Mouse (Mus musculus) thymus, postnatal 25 days (tissue): ENCODE measurements around the gene Vav2.

Experiments used
- DNase-seq: peaks from one replicate; pipeline ENCODE4 v3.0.0; 2022

Gene Vav2

DNA sequence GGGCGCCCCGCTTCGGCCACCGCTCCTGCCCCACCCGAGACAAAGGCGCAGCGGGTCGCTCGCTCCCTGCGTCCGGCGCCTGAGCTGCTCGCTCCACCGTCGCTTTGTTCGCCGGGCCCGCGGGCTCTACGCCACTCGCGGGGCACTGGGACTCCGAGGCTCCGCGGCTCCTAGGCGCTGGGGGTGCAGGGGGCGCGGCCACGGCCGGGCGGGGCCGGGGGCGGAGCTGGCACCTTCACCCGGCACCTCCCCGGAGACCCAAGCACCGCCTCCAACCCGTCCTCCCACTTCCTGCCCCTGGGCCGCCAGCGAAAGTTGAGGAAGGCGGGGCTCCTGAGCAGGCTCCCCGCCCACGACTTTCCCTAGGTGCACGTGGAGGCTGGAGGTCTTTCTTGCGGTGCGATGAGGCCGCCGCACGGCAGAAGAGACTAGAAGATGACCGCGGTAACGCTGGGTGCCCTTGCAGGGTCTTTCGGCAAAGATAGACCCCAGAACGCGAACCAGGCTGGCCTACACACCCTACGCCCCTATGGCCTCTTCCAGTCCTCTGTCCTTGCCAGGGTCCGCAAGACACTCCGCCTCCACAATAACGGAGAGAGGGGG is at the start of gene Vav2:
TSS of gene Vav2 (minus strand) at position 179 of the 603 bp plus-strand sequence.
- peak; percentile 96 for DNase-seq

DNA sequence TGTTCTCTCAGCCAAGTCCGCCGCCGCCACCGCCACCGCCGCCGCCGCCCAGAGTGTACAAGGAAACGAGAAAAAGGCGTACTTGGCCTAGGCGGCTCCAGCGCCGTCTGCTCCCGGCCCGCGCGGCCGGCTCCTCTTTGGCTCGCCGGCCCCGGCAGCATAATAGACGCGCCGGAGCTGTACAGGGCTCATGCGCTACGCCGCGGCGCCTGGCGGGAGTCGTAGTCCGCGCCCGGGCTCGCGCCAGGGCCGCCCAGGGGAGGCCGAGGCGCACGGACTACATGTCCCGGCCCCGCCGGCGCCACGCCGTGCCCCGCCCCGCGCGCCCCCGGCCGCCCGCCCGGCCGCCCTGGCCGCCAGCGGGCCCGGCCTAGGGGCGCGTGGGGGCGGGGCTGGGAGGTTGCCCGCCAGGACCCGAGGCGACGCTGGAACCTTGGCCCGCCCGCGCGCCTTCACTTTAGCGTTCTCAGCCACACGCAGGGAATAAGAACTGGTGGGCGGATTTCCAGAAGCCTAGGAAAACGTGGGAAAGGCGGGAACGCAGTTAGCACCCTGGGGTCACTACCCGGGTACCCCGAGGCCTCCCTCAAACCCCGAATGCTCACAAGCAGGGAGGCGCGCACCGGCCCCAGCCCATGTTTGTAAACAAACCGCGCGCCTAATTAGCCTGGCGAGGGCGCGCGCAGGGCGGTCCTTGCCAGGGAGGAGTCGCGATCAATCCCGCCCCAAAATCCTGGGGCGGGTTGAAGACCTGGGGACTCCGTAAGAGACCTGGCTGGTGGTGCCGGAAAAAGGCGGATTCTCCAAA is 48.9 kb upstream of the Vav2 start:
- peak; percentile 91 for DNase-seq

DNA sequence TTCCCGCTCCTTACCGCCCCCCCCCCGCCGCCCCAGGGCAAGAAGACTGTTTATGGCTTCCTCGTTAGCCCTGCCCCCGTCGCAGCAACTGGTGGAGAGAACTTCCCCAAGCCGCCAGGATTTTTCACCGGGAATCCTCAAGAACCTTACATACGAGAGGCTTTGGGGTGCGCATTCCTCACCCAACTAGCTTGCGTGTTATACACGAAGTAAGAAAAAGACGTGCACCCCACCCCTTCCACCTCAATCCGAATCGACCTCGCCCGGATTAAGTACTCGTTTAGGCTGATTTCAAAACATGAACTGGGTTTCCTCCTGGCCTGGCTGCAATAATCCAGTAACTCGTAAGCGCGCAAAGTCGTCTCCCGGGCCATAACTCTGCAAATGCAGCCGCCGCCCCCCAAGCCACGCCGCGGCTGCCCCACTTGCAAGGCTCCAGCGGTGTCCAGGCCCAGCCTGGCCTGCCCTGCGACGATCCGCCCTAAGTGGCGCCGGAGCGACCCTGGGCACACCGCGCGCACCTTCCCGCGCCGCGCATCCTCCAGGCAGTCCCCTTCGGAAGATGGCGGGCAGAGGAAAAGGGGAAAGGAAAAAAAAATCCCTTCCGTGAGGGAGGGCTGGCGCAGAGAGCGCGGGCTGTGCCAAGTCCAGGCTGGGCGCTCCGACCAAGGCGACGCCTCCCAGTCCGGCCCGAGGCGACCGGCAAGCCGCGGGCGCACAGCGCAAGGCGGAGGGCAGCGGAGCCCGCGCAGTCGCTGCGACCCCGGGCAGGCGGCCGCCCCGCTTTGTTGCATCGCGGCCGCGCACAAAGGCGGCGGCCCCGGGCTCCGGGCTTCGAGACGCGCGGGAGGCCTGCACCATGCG is 48.0 kb upstream of the Vav2 start:
- DNase-seq: peak; percentile 51

DNA sequence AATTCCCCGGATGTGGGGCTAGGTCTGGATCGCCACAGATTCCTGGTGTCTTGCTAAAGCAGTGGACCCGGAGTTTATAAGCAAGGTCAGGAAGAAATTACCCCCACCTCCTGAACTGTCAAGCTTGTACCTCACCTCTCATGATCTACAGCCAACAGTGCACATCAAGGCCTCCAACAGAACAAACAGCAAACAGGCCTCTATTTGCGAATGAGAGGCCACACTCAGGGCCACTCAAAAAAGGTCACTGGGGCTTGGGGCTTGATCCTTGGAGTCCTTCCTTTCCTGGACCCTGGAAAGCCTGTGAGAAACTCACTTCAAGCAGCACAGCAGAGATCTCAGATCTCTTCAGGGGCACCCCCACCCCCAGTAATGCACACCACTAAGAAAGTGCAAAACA is 47.1 kb upstream of the Vav2 start:
- DNase-seq: no peak

DNA sequence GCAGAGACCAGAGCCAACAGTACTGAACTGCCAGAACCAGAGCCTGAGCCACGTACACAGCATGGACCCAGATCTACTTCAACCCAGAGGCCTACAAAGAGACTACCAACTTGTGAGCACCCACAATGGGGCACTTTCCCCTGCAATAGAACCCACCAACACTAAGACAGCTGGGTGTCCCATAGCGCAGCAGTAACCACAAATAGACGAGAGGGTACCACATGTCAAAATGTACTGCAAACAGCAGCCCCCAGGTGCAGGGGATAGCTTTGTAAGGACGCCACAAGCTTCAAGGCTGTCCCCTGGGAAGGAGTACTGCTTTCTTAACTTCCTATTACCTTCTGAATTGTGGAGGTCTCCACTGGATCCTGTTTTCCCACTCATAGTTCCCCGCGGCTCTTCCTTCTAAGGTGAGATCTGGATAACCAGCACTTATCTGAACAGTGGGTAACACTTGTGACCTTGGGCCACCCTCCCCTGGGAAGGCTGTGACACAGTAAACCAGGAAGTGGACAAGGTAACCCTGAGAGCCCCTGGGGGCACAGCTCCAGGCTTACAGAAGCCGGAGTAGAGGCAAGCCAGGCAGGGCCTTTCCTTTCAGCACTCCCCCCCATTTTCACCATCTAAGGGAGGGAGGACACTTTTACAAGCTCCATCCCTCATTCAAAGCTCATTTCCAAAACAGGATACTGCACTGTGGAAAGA is 46.4 kb upstream of the Vav2 start:
- peak; percentile 45 for DNase-seq

DNA sequence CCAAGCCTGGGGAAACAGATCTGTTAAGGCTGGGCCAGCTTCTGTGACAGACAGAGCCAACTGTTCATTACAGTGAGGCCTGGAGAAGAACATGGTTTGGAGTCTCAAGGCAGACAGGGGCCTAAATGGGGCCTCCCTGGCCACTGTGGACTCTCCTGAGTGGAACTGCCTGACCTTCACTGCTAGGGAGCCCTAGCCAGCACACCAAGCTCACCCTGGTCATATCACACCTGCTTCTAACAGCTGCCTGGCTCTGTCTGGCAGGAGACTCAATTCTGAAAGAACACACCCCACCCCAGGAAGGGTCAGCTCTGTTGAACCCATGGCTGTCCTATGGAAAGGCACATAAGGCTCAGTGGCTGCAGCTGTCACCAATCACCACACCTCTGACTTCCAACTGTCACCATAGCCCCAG is 44.3 kb upstream of the Vav2 start:
- no peak for DNase-seq

DNA sequence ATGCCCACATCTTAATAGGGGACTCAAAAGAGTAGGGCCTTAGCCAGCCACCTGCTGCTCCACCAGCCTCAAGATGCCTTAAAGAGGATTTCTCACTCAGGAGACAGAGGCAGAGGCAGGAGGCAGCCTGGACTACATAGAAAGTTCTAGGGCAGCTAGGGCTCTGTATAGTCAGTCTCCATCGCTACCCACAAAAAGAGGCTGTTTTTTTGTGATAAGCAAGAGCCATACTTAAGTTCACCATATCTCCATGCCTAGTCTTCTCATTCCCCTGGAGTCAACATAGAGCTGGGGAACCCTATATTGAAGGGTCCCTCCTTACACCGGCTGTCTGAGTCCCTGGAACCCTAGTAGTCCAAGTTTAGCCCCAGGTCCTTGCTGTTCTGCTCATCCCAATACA is 43.7 kb upstream of the Vav2 start:
- no peak for DNase-seq

DNA sequence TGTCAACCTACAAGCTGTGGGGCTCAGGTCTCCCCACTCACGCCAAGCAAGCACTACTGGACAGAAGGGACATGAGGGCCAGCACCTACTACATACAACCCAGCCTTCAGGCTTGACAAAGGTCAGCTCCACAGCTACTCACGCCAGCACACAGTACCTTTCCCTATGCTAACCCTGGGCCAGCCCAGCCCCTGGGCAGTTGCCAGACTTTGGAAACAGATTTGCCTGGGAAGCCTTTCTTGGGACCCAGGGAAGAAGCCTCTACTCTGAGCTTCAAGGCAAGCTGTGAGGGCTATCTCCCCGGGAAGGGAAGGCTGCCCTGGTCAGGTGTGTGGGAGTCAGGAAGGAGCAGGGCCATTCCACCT is 43.1 kb upstream of the Vav2 start:
- DNase-seq: no peak

DNA sequence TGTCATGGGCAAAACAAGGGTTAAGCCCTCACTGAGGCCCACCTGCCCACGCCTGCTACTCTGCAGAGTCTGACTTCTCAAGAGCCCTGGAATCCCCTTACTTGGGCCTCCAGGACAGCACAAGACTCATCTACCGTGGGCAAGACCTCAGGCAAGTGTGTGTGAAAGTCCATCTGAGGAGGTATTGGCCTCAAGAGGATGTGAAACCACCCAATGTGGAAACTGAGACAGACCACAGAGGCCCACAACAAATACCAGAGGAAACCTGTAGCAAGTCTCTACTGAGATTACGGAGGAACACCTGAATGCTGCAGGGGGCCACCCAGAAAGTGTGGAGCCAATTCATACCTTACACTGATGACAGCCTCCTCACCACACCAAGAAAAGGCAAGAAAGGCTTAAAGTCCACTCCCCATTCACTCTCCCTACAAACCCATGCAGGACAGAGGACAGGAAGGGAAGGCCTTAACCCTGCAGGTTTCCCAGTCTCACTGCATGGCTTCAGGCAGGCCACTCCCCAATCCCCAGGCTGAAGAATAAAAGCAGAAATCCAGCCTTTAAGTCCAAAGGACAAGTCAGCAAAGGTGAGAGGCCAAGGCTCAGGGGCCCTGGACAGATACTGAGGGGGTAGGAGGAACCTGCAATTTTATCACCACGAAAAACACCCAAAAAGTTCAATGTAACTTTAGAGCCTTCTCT is 42.6 kb upstream of the Vav2 start:
- no peak for DNase-seq

DNA sequence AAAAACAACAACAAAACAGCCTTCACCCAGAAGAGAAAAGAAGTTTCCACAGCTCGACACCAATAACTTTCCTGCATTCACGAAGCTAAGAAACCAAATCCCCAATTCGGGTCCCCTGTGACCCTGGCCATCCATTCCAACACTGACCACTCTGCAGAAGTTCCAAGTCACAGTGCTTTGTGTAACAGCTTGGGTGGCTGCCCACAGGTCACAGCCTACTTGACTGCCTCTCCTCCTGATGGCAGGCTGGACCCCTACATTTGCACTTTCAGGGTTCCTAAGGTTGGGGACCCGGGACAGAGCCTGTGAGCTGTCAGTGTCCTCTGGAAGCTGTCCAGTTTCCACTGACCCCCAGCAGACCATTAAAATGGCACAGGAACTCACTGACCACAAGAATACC is 36.1 kb upstream of the Vav2 start:
- DNase-seq: no peak

DNA sequence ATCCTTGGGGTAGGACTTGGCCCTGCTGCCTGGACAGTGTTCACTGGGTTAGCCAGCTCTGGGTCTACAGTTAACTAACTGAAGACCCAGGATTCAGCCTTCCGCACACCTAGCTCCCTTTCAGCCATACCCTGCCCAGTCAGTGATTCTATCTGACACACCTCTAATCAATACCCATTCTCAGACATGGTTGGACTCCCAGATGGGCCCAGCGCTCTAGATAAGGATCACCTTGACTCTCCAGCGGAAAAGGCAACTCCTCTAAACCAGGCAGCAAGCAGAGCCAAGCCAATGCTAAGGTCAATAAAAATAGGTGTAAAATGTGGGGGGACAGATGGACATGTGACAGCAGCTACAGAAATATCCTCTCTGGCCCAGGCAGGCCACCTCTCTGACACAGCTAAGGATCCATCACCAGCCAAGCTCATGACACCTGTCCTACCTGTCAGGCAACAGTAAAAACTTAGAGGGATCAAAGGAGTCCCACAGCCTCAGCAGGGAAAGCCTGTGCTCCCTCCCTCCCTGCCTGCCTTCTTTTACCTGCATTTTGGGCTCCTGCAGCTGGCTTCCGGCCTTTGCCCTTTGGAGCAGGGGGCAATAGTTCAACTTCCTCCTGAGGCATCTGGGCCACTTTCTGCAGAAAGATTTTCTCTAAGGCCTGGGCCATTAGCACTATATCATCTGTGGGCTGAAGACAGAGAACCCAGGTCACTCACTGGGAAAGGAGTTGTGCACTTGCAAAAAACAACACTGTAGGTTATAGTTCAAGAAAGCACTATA is 35.2 kb upstream of the Vav2 start:
- no peak for DNase-seq

DNA sequence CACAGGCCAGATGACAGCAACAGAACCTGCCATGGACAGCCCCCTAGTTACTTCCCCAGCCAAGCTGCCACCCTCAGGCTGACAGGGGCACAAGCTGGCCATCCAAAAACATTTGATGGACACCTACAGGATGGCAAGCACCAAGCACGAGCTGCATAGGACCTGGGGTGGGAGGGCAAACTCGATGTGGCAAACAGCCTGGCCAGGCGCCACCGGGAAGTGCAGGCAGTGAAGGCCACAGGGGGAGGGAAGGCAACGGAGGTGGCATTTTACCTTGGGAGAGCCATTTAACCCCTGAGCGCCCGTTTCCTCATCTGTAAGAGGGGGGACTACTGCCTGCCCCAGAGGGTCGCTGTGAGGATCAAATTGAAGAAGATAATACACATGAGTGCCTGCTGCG is 33.8 kb upstream of the Vav2 start:
- no peak for DNase-seq

DNA sequence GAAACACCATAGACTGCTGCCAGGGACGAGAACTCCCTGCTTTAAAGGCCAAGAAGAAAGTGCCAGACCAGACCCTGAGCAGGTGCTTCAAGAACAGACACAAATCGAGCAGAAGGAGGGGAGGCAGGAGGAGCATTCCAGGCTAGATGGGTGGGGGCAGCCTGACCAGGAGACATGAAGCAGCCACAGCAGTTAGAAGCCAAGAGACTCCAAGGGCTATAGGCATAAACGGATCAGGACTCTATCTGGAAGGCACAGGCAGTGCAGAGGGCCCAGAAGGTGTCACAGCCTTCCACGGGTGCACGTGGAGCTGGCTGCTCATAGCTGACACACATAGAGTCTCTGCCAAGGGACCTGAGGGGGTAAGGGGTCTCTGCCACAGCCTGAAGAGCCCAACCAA is 33.3 kb upstream of the Vav2 start:
- no peak for DNase-seq

DNA sequence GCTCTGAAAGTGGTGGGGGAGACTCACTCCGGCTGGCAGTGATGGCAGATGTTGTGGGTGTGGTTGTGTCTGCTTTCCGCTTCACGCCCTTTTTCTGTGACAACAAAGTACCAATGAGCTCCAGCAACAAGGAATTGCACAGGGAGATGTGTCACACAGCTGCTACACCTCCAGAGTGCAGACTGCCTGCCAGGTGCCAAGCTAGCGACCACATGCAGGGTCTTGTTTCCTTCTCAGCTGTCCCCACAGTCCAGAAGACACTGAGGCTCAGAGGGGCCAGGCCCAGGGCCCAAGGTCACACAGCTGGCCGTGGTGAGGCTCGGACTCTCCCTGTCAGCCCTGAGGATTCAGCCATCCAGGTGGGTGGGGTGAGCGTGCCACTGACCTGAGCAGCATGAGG is 32.9 kb upstream of the Vav2 start:
- no peak for DNase-seq

DNA sequence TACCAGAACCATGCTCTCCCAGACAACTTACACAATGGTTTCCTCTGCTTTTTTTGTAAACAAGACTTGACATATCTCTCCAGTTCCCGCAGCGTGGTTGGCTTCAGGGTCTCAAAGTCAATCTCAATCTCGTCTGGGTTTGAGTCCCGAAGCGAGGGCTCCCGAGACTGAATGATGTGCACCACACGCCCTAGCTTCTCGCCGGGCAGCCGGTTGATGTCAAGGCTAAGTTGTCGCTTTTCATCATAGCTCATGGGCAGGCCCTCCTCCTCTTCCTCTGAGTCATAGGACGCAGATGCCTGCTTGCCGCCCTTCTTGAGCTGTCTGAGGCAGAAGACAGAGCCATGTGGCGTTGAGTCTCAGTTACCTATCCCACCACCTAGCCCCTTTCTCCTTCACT is 23.4 kb upstream of the Vav2 start:
- no peak for DNase-seq

DNA sequence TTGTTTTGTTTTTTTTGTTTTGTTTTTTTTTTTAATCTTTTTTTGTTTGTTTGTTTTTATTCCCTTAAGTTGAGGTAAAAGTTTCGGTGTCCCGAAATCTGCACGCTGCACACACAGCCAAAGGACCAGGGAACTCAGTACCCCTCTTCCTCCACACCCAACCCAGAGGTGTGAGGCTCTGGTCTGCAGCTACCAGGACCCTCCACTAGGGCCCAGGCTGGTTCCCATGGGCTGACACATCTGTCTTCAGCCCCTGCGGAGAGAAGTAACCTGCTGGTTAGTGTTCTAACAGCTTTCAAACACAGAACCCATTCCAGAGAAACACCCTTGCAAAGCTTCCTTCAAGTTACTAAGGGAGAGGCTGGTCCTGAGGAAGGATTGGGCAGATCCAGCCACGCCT is 20.9 kb upstream of the Vav2 start:
- DNase-seq: no peak

DNA sequence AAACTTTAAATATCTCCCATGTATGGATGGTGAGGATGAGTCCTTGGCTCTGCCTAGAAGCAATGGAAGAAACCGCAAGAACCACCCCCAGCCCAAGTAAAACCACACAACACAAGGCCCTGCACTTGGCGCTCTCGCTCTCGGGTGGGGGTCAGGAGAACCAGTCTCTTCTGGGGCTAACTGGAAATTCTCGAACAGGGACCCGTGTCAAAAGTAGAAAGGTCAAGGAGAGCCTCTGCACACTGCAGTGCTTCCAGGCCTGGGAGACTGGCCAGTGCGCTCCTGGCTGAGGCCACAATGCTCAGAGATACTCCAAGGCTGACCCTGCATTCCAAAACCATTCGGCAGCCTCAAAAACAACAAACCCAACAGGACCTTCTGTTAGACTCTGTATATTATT is 20.0 kb upstream of the Vav2 start:
- no peak for DNase-seq

DNA sequence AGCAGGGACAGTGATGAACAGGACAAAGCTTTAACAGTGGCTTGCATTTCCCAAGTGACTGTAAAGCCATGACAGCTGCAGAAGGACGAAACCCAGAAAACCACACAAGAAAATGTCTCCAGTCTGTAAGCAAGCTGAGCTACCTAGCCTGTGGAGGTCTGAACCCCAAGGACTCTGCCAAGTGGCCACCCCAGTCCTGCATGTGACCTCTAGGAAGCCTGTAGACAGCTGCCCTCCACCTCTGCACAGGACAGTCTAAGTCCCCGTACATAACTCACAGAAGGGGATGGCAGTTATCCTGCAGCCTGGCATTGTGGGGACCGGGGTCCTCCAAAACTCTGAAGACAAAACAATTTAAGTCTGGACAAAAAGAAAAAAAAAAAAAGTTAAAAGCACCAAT is 19.1 kb upstream of the Vav2 start:
- DNase-seq: no peak

DNA sequence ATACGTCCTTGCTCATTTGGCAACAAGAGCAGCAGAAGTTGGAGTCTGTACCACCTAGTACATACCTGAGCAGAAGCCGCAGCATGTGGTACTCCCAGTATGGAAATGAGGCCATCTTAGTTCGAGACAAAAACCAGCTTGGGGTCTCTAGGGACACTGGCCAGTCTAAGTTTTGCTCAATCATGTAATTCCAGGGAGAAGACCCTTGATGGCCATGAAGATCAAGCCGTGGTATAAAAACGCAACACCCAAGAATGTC is 16.5 kb upstream of the Vav2 start:
- no peak for DNase-seq

DNA sequence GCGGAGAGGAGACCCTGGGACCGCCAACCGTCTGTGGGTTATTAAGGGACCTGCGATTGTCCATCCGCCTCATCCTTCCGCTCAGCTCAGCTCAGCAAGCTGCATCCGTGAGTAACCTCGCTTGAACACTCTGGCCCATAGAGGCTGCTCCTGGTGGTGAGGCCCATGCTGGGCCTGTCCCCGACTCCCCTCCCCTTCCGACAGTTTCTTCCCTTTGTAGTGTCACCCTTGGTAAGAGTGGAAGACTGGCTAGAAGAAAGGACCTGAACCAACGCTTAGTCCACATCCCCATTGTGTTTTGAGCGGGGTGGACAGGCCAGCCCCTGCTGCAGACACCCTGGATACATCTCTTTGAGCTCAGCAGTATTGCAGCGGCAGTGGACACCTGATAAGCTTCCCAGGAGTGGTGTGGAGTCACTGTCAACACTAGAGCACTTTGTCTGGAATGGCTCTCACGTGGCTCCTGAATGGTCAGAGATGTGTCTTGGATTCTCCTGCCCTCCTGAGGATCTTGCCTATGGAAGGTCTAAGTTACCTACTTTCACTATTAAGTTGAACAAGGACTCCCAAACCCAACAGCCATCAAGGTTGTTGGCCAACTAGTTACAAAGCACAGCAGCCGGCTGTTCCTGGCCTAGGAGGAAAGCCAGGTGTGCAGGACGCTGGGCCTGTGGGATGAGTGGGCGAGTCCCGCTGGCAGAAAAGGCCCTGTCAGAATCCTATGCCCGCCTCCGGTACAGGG is 16.0 kb upstream of the Vav2 start:
- no peak for DNase-seq
